Mouse (Mus musculus): ENCODE results near the gene Rfc4. TPM values are rescaled to one million over a fixed set of nuclear protein-coding genes. Genes with fewer than 3 reads are reported as not detected.
"Not testable (repeated sequence)": the region's sequence is repeated elsewhere in the genome, so short reads cannot be mapped to it uniquely, and the experiment has no call there.

Gene Rfc4
- polyA plus RNA-seq, 1 experiment from 2014 or later = 77.3 TPM

- DNase-seq (ENCODE audit: low spot score) = no peak
- ATAC-seq (replicated peaks; ENCODE audit: low FRiP score, low read depth) = no peak
These were observed 25.0 kb downstream of the Rfc4 start for GRCm38 (mm10) chr16:23102340-23103037.

GRCm38 (mm10) chr16:23100613-23101012, 26.9 kb downstream of the Rfc4 start:
- Histone ChIP-seq H3K4me1 (replicated peaks; ENCODE audit: insufficient read depth, low read length) (0 out of 2 replicates have a peak, but pooled peaks cover 7% of the 10 kb centered on the region), H3K36me3 (ENCODE audit: insufficient read depth, low read length) (no peaks in the 10 kb centered on the region), H3K9ac (ENCODE audit: low read depth, low read length) (peak overlapping the region; percentile 49; the same call in 1 of the 2 replicates), H3K9me3 (replicated peaks; ENCODE audit: low read length) (no peaks in the 10 kb centered on the region), H3K4me2 (ENCODE audit: low read length) (peak overlapping the region; percentile 75), H3K4me3 (replicated peaks; ENCODE audit: low read depth, low read length) (peak overlapping the region; percentile 31), H3K27me3 (ENCODE audit: insufficient read depth, low read length) (no peaks in the 10 kb centered on the region), H3K27ac (peak overlapping the region; percentile 48; the same call in 1 of the 2 replicates)
- WGBS = 19% methylated on average over 10 of the region's 10 CpGs
- ATAC-seq (replicated peaks; ENCODE audit: low FRiP score, low read depth) (no peak), DNase-seq (ENCODE audit: low spot score) (no peak)
- no peak for TF ChIP-seq CTCF (IDR thresholded peaks at IDR 0.05; ENCODE audit: low read depth)

More at GRCm38 (mm10) chr16:23102340-23103037, 25.0 kb downstream of the Rfc4 start:
- 10% methylated on average over 15 of the region's 15 CpGs for WGBS
- no peak for TF ChIP-seq CTCF (IDR thresholded peaks at IDR 0.05; ENCODE audit: low read depth)
- H3K4me3 ChIP-seq (replicated peaks; ENCODE audit: low read depth, low read length) = peak overlapping the region; percentile 40
- 0 out of 2 replicates have a peak, but pooled peaks cover 7% of the 10 kb centered on the region for H3K4me1 ChIP-seq (replicated peaks; ENCODE audit: insufficient read depth, low read length)
- H3K36me3 ChIP-seq (ENCODE audit: insufficient read depth, low read length) = no peaks in the 10 kb centered on the region
- H3K9me3 ChIP-seq (replicated peaks; ENCODE audit: low read length) = no peaks in the 10 kb centered on the region
- H3K4me2 ChIP-seq (ENCODE audit: low read length) = peak overlapping the region; percentile 79
- peak overlapping the region; percentile 54 for H3K27ac ChIP-seq
- no peaks in the 10 kb centered on the region for H3K27me3 ChIP-seq (ENCODE audit: insufficient read depth, low read length)
- H3K9ac ChIP-seq (ENCODE audit: low read depth, low read length) = peak overlapping the region; percentile 54

DNA sequence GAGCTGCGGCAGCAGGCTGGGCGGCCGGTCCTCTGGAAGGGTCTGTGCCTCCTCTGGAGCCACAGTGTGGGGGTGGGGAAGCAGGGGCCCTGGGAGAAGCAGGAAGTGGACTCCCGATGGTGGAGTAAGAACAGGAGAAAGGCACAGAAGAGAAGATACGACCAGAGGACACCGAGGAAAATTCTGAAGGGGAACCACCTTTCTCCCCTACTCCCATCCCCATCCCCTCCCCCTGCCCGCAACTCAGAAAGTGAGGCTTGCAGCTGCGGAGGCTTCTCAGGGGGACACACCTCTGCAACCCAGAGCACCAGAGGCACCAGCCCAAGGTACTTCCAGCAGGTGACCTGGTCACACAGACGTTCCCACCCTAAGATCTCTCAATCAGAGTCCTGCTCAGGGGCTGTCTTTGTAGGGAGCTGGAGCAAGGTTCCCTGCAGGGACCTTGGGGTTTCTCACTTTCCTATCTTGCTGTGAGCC, 27.4 kb downstream of the Rfc4 start:
- DNase-seq (ENCODE audit: low spot score) (peak; percentile 76), ATAC-seq (replicated peaks; ENCODE audit: low FRiP score, low read depth) (peak; percentile 55)
- TF ChIP-seq CTCF (IDR thresholded peaks at IDR 0.05; ENCODE audit: low read depth) = no peak
- H3K27me3 ChIP-seq (ENCODE audit: insufficient read depth, low read length) = no peaks in the 10 kb centered on the region
- H3K4me2 ChIP-seq (ENCODE audit: low read length) = peak overlapping the region; percentile 75
- 0 out of 2 replicates have a peak, but pooled peaks cover 7% of the 10 kb centered on the region for H3K4me1 ChIP-seq (replicated peaks; ENCODE audit: insufficient read depth, low read length)
- no peaks in the 10 kb centered on the region for H3K36me3 ChIP-seq (ENCODE audit: insufficient read depth, low read length)
- 4% methylated on average over 8 of the region's 9 CpGs for WGBS
- H3K27ac ChIP-seq = peak overlapping the region; percentile 48; the same call in 1 of the 2 replicates
- H3K9me3 ChIP-seq (replicated peaks; ENCODE audit: low read length) = no peaks in the 10 kb centered on the region
- H3K9ac ChIP-seq (ENCODE audit: low read depth, low read length) = peak overlapping the region; percentile 49
- H3K4me3 ChIP-seq (replicated peaks; ENCODE audit: low read depth, low read length) = peak overlapping the region; percentile 31

DNA sequence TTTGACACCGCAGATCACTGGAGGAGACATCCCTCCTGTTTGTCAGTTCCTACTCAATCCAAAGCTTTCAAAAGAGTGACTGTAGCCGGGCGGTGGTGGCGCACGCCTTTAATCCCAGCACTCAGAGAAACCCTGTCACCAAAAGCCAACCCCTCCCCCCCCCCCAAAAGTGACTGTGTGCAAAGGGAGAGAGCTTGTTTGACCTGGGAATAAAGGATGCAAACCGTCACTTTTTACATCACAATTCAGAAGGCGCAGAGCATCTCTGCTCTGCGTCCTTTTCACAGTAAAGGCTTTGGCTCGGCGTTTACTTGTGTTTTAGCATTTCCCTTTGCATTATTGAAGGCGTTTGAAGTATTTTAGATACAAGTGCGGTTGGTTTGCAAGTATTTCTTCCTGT, 27.9 kb downstream of the Rfc4 start:
- Histone ChIP-seq H3K9me3 (replicated peaks; ENCODE audit: low read length) (no peaks in the 10 kb centered on the region), H3K27ac (no peak overlapping the region), H3K4me2 (ENCODE audit: low read length) (peak overlapping the region; percentile 75), H3K4me1 (replicated peaks; ENCODE audit: insufficient read depth, low read length) (0 out of 2 replicates have a peak, but pooled peaks cover 7% of the 10 kb centered on the region), H3K36me3 (ENCODE audit: insufficient read depth, low read length) (no peaks in the 10 kb centered on the region), H3K9ac (ENCODE audit: low read depth, low read length) (peak overlapping the region; percentile 49), H3K27me3 (ENCODE audit: insufficient read depth, low read length) (no peaks in the 10 kb centered on the region), H3K4me3 (replicated peaks; ENCODE audit: low read depth, low read length) (peak overlapping the region; percentile 31)
- ATAC-seq (replicated peaks; ENCODE audit: low FRiP score, low read depth) (no peak), DNase-seq (ENCODE audit: low spot score) (no peak)
- no peak for TF ChIP-seq CTCF (IDR thresholded peaks at IDR 0.05; ENCODE audit: low read depth)
- WGBS = 18% methylated on average over 12 of the region's 12 CpGs

DNA sequence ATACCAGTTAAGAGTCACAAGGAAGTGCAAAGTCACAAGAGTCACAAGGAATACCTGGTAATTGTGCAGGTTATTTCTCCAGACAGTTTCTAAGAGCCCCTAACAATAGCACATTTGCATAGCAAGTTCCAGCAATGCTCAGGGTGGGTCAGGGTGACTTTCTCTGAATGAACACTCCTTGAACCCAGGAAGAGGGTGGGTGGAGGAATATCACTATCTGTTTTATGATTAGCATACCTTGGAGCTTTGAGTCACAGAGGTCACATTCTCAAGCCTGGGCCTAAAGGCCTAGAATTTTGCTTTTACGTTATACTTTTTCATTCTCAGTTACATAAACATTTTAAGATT, 29.5 kb downstream of the Rfc4 start:
- DNase-seq (ENCODE audit: low spot score); H3K27ac ChIP-seq; H3K4me2 ChIP-seq (ENCODE audit: low read length); H3K9ac ChIP-seq (ENCODE audit: low read depth, low read length); H3K27me3 ChIP-seq (ENCODE audit: insufficient read depth, low read length); ATAC-seq (replicated peaks; ENCODE audit: low FRiP score, low read depth); H3K9me3 ChIP-seq (replicated peaks; ENCODE audit: low read length); H3K4me1 ChIP-seq (replicated peaks; ENCODE audit: insufficient read depth, low read length); H3K36me3 ChIP-seq (ENCODE audit: insufficient read depth, low read length); H3K4me3 ChIP-seq (replicated peaks; ENCODE audit: low read depth, low read length): not testable (repeated sequence)
- 95% methylated on average over 1 of the region's 1 CpGs for WGBS

DNA sequence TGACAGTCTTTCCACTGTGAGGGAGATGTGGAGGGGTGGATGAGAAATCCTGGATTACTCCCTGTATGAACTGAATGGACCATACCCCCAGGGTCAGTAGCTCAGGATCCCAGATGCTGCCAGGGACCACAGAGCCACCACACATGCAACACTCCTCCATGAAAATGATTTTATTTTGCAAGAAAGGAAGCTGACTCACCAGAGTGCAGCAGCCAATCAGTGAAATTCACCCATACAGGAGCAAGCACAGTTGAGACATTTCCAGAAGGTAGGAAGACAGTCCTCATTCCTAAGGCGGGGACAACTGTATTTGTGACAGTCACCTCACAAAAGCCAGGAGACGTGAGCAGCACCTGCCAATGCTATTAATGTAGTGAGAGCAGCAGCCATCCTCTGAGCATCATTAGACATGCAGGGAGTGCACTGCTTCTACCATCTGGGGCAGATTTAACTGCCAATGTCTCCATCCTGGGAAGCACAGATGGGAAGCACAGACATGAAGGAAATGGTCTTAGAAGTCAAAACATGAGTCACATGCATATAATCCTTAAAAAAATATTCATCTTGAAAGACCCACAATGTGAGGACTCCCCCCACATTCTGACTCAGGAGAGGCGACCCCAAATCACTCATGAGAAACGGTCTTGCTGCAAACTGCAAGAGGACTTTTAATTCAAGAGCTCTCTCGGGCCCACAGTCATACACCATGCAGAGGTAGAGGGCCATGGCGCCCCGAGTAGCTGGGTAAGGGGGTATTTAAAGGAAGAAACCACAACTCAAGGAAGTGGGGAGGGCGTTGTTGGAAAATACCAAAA, 30.0 kb downstream of the Rfc4 start:
- ATAC-seq (replicated peaks; ENCODE audit: low FRiP score, low read depth); H3K36me3 ChIP-seq (ENCODE audit: insufficient read depth, low read length); H3K4me3 ChIP-seq (replicated peaks; ENCODE audit: low read depth, low read length); H3K27ac ChIP-seq; H3K27me3 ChIP-seq (ENCODE audit: insufficient read depth, low read length); H3K9me3 ChIP-seq (replicated peaks; ENCODE audit: low read length); H3K4me1 ChIP-seq (replicated peaks; ENCODE audit: insufficient read depth, low read length); H3K9ac ChIP-seq (ENCODE audit: low read depth, low read length); DNase-seq (ENCODE audit: low spot score); H3K4me2 ChIP-seq (ENCODE audit: low read length): not testable (repeated sequence)
- WGBS = 82% methylated on average over 8 of the region's 8 CpGs

- H3K4me2 ChIP-seq (ENCODE audit: low read length); H3K4me3 ChIP-seq (replicated peaks; ENCODE audit: low read depth, low read length); H3K4me1 ChIP-seq (replicated peaks; ENCODE audit: insufficient read depth, low read length); H3K27me3 ChIP-seq (ENCODE audit: insufficient read depth, low read length); H3K36me3 ChIP-seq (ENCODE audit: insufficient read depth, low read length); H3K9me3 ChIP-seq (replicated peaks; ENCODE audit: low read length); H3K9ac ChIP-seq (ENCODE audit: low read depth, low read length); DNase-seq (ENCODE audit: low spot score); ATAC-seq (replicated peaks; ENCODE audit: low FRiP score, low read depth); H3K27ac ChIP-seq: not testable (repeated sequence)
- 86% methylated on average over 1 of the region's 1 CpGs for WGBS
These were observed 30.7 kb downstream of the Rfc4 start for GRCm38 (mm10) chr16:23096886-23097285.

GRCm38 (mm10) chr16:23095581-23095980, 32.0 kb downstream of the Rfc4 start:
- not testable (repeated sequence) for H3K9ac ChIP-seq (ENCODE audit: low read depth, low read length); H3K9me3 ChIP-seq (replicated peaks; ENCODE audit: low read length); H3K27me3 ChIP-seq (ENCODE audit: insufficient read depth, low read length); H3K27ac ChIP-seq; H3K36me3 ChIP-seq (ENCODE audit: insufficient read depth, low read length); ATAC-seq (replicated peaks; ENCODE audit: low FRiP score, low read depth); H3K4me2 ChIP-seq (ENCODE audit: low read length); DNase-seq (ENCODE audit: low spot score); H3K4me1 ChIP-seq (replicated peaks; ENCODE audit: insufficient read depth, low read length); H3K4me3 ChIP-seq (replicated peaks; ENCODE audit: low read depth, low read length)
- WGBS = 92% methylated on average over 5 of the region's 5 CpGs

Measured in kidney, postnatal 0 days (tissue).